Mouse (Mus musculus) small intestine, adult 2 months (tissue): ENCODE data around the gene Ercc5.

Source experiments
- CTCF ChIP-seq: fragments of 200-500 bp; IDR thresholded peaks from 2 replicates; pipeline ENCODE4 v1.5.1; 2012; ENCODE audit warnings: low read depth, mild to moderate bottlenecking, control low read depth, inconsistent platforms, low read length, moderate library complexity, mixed read lengths; ENCODE audit not compliant: insufficient replicate concordance, insufficient read length; ENCODE audit errors: extremely low read depth
- POLR2A ChIP-seq: fragments of 200-500 bp; IDR thresholded peaks from 2 replicates; pipeline ENCODE4 v1.6.1; 2012; ENCODE audit warnings: low read depth, mild to moderate bottlenecking, control low read depth, inconsistent platforms, low read length, moderate library complexity

GRCm38 (mm10) chr1:44198273-44199171 lies 51.0 kb downstream of the Ercc5 start:
- TF ChIP-seq CTCF = no peak
- TF ChIP-seq POLR2A = no peak
